Comparison of ENCODE assay signal across 35 mouse cellular contexts in the genomic region with DNA sequence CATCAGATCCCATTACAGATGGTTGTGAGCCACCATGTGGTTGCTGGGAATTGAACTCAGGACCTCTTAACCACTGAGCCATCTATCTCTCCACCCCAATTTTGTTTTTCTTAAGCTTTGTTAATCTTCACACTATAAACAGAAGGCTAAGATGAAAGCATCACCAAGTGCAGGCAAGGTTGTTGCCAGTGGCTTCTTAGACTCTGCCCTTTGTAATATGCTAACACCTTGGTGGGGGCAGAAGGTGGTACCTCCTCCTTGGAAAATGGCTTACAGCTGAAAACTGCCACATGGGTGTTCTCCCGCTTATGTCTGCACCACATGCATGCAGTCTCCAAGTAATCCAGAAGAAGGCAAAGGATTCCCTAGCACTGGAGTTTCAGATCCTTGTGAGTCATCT. TPM values are rescaled to one million over a fixed set of nuclear protein-coding genes. Genes with fewer than 3 reads are reported as not detected.
"Had no signal": no experiment of that assay in that cellular context is flagged by ENCODE, and none has a peak within 500 bp of the region (broad histone marks: within the 10 kb centered on the region; RNA-seq: fewer than 3 reads in every experiment).

No protein-coding gene starts in this region.

- DNase-seq: forebrain, postnatal 0 days; gastrocnemius, postnatal 14 days; gastrocnemius, postnatal 36 days; heart, adult 18-20 months; heart, postnatal 10 days; heart, postnatal 4 days; liver; liver, embryonic 13.5 days had no signal

- H3K9me3 ChIP-seq: heart, embryonic 10.5 days; heart, embryonic 12.5 days; hindbrain, embryonic 10.5 days; hindbrain, embryonic 12.5 days; intestine, embryonic 15.5 days; limb, embryonic 10.5 days; limb, embryonic 12.5 days; liver, embryonic 13.5 days; liver, embryonic 15.5 days had no signal

- H3K27ac ChIP-seq: heart, embryonic 10.5 days; hindbrain, embryonic 10.5 days; hindbrain, embryonic 12.5 days; hindbrain, embryonic 14.5 days; intestine, embryonic 15.5 days; kidney, postnatal 0 days; layer of hippocampus, adult 2 months; left cerebral cortex, adult 2 months; limb, embryonic 10.5 days; limb, embryonic 12.5 days; liver, embryonic 13.5 days; liver, embryonic 15.5 days had no signal

- H3K4me1 ChIP-seq: hindbrain, embryonic 12.5 days; intestine, embryonic 15.5 days; limb, embryonic 10.5 days; liver, embryonic 15.5 days had no signal

- H3K4me3 ChIP-seq: heart, embryonic 10.5 days; heart, embryonic 12.5 days; hindbrain, embryonic 10.5 days; hindbrain, embryonic 12.5 days; intestine, embryonic 15.5 days; layer of hippocampus, adult 2 months; left cerebral cortex, adult 2 months; limb, embryonic 10.5 days; limb, embryonic 12.5 days; liver, embryonic 13.5 days; liver, embryonic 15.5 days had no signal

- H3K9ac ChIP-seq: forebrain, postnatal 0 days; heart, embryonic 12.5 days; hindbrain, embryonic 12.5 days; hindbrain, embryonic 14.5 days; intestine, embryonic 15.5 days; limb, embryonic 12.5 days; liver, embryonic 13.5 days; liver, embryonic 15.5 days had no signal

- H3K27me3 ChIP-seq: heart, embryonic 12.5 days; hindbrain, embryonic 12.5 days; intestine, embryonic 15.5 days; limb, embryonic 12.5 days; liver, embryonic 13.5 days; liver, embryonic 15.5 days had no signal

- H3K4me2 ChIP-seq: heart, embryonic 12.5 days; hindbrain, embryonic 12.5 days; hindbrain, embryonic 14.5 days; intestine, embryonic 15.5 days; limb, embryonic 12.5 days; liver, embryonic 11.5 days; liver, embryonic 13.5 days; liver, embryonic 15.5 days had no signal

- ATAC-seq: forebrain, postnatal 0 days; hindbrain, embryonic 16.5 days; inflammation-experienced regulatory T-cells, adult 6 months; intestine, embryonic 15.5 days; intestine, postnatal 0 days had no signal

RNA-seq across cellular contexts. Expression of a gene that starts 8.3 kb away (rescaled TPM):
- total RNA-seq: forebrain, postnatal 0 days; gastrocnemius, adult 18-20 months; gastrocnemius, adult 8-10 months; gastrocnemius, postnatal 14 days; gastrocnemius, postnatal 36 days; heart, adult 18-20 months; heart, adult 8-10 months; heart, postnatal 10 days; heart, postnatal 25 days; heart, postnatal 4 days; layer of hippocampus, adult 2 months; layer of hippocampus, postnatal 10 days; layer of hippocampus, postnatal 25 days; left cerebral cortex, adult 2 months; left cerebral cortex, postnatal 14 days; left cerebral cortex, postnatal 36 days had no signal
- polyA plus RNA-seq: forebrain, postnatal 0 days; heart, embryonic 12.5 days; heart, embryonic 14.5 days; heart, embryonic 16.5 days; hindbrain, embryonic 10.5 days; hindbrain, embryonic 12.5 days; inflammation-experienced regulatory T-cells, adult 6 months; intestine, embryonic 15.5 days; intestine, postnatal 0 days; kidney, postnatal 0 days; limb, embryonic 12.5 days; limb, embryonic 14.5 days had no signal
